Mouse (Mus musculus) embryonic fibroblast, embryonic 13.5 days (primary cell): ENCODE measurements around the gene A230072I06Rik.

ENCODE experiments used
- CTCF ChIP-seq: IDR thresholded peaks from 2 replicates; pipeline ENCODE4 v1.5.1; 2011; ENCODE audit warnings: mild to moderate bottlenecking, control low read depth, low read length, moderate library complexity, borderline replicate concordance; ENCODE audit not compliant: insufficient read depth
- POLR2A ChIP-seq: IDR thresholded peaks from 2 replicates; pipeline ENCODE4 v1.6.1; 2011; ENCODE audit warnings: low read depth, mild to moderate bottlenecking, control low read depth, low read length, moderate library complexity

- TF ChIP-seq CTCF (no peak), POLR2A (no peak)
Measured at GRCm38 (mm10) chr8:12330066-12330465, 51.4 kb downstream of the A230072I06Rik start.
